In genomic region chr10:127312356-127312676, GRCm38 (mm10) we compare ENCODE assay signal across 8 mouse cellular contexts. TPM values are rescaled to one million over a fixed set of nuclear protein-coding genes. Genes with fewer than 3 reads are reported as not detected.
DNase-seq lines count a peak whose midpoint lies in the region; ATAC-seq and TF ChIP-seq lines count a peak whose summit lies in the region.

No protein-coding gene starts in this region.

- H3K9ac ChIP-seq in heart, embryonic 11.5 days (ENCODE audit: low read depth, low read length), result peak overlapping the region; percentile 69; the same call in 1 of the 2 replicates
- peak overlapping the region; percentile 82; the same call in 1 of the 2 replicates for H3K9ac ChIP-seq in kidney, embryonic 15.5 days

- H3K27me3 ChIP-seq in heart, embryonic 11.5 days (ENCODE audit: control insufficient read depth, insufficient read depth, low read length), result no peaks in the 10 kb centered on the region
- no peaks in the 10 kb centered on the region for H3K27me3 ChIP-seq in kidney, embryonic 15.5 days

- no peak for TF ChIP-seq POLR2A in brain, embryonic 14.5 days (IDR thresholded peaks at IDR 0.05; ENCODE audit: borderline replicate concordance, extremely low read depth, insufficient read depth, insufficient read length, poor library complexity, severe bottlenecking)

- H3K36me3 ChIP-seq in heart, embryonic 11.5 days (ENCODE audit: control insufficient read depth, insufficient read depth, low read length), result peaks cover 15% of the 10 kb centered on the region
- peaks cover 26% of the 10 kb centered on the region for H3K36me3 ChIP-seq in kidney, embryonic 15.5 days

- H3K27ac ChIP-seq in heart, embryonic 11.5 days (ENCODE audit: low read depth, low read length), result peak overlapping the region; percentile 43; the same call in 1 of the 2 replicates
- H3K27ac ChIP-seq in kidney, embryonic 15.5 days, result peak overlapping the region; percentile 69

- TF ChIP-seq CTCF in brain, embryonic 14.5 days (IDR thresholded peaks at IDR 0.05; ENCODE audit: borderline replicate concordance, extremely low read depth, insufficient read depth, insufficient read length), result peak; percentile 89

- WGBS in heart, embryonic 11.5 days (ENCODE audit: insufficient replicate concordance), result under 1% methylated on average over 4 of the region's 4 CpGs
- 2% methylated on average over 4 of the region's 4 CpGs for WGBS in kidney, embryonic 15.5 days

- H3K4me1 ChIP-seq in heart, embryonic 11.5 days (ENCODE audit: control insufficient read depth, insufficient read depth, low read length), result peaks cover 6% of the 10 kb centered on the region
- peaks cover 18% of the 10 kb centered on the region for H3K4me1 ChIP-seq in kidney, embryonic 15.5 days

- H3K4me3 ChIP-seq in heart, embryonic 11.5 days (ENCODE audit: low read depth, low read length), result peak overlapping the region; percentile 94
- peak overlapping the region; percentile 81 for H3K4me3 ChIP-seq in kidney, embryonic 15.5 days (replicated peaks)

- peak; percentile 90 for DNase-seq in CD4-positive, CD25-positive, alpha-beta regulatory T cell, adult 2 months (ENCODE audit: low read depth, low spot score)
- DNase-seq in brain, embryonic 14.5 days (ENCODE audit: low read depth), result peak; percentile 93
- DNase-seq in liver, result peak; percentile 85
- DNase-seq in monocyte, adult 2 months (ENCODE audit: low read depth in 1 of 2, low spot score in 2 of 2), result peak; percentile 47 to 56
- DNase-seq in spleen, postnatal 14 days (ENCODE audit: low spot score in 2 of 2), result peak; percentile 70 to 85

- ATAC-seq in erythroblast, adult 5-6 weeks (replicated peaks; ENCODE audit: low FRiP score, poor library complexity, severe bottlenecking), result peak; percentile 74
- peak; percentile 24; the same call in 1 of the 2 replicates for ATAC-seq in heart, embryonic 11.5 days (replicated peaks; ENCODE audit: insufficient number of reproducible peaks, low FRiP score, low TSS enrichment)
- peak; percentile 30 for ATAC-seq in kidney, embryonic 15.5 days (replicated peaks; ENCODE audit: low FRiP score)

- no peaks in the 10 kb centered on the region for H3K9me3 ChIP-seq in heart, embryonic 11.5 days (replicated peaks; ENCODE audit: control insufficient read depth, low read length)
- H3K9me3 ChIP-seq in kidney, embryonic 15.5 days (replicated peaks), result no peaks in the 10 kb centered on the region

- peak overlapping the region; percentile 79 for H3K4me2 ChIP-seq in heart, embryonic 11.5 days
- peak overlapping the region; percentile 67 for H3K4me2 ChIP-seq in kidney, embryonic 15.5 days

RNA-seq across cellular contexts. Expression of gene Mars, which starts 0.7 kb away (rescaled TPM):
- 88.2 and 102 TPM in 2 replicates for polyA plus RNA-seq in brain, embryonic 14.5 days (2012; rRNA removed)
- total RNA-seq in erythroblast, adult 5-6 weeks (2015; ENCODE audit: low replicate concordance), result 35.1 and 38.8 TPM in 2 replicates
- total RNA-seq in erythroblast, adult 5-6 weeks (2017; ENCODE audit: low replicate concordance), result 43.5 and 45.6 TPM in 2 replicates
- 104 and 105 TPM in 2 replicates for polyA plus RNA-seq in heart, embryonic 11.5 days (2014; fragmentation: Nextera tagmentation; extraction: Ambion mirVana)
- 120 and 127 TPM in 2 replicates for polyA plus RNA-seq in kidney, embryonic 15.5 days (2015; fragmentation: Nextera tagmentation; extraction: Ambion mirVana)

RNA-seq across cellular contexts. Expression of gene Arhgap9, which starts 9.4 kb away (rescaled TPM):
- 0.49 and 0.71 TPM in 2 replicates for polyA plus RNA-seq in brain, embryonic 14.5 days (2012; rRNA removed)
- total RNA-seq in erythroblast, adult 5-6 weeks (2015; ENCODE audit: low replicate concordance), result 19.9 and 21.1 TPM in 2 replicates
- total RNA-seq in erythroblast, adult 5-6 weeks (2017; ENCODE audit: low replicate concordance), result 14.6 and 18.7 TPM in 2 replicates
- 1.7 TPM in 2 replicates for polyA plus RNA-seq in heart, embryonic 11.5 days (2014; fragmentation: Nextera tagmentation; extraction: Ambion mirVana)
- 3.1 and 3.3 TPM in 2 replicates for polyA plus RNA-seq in kidney, embryonic 15.5 days (2015; fragmentation: Nextera tagmentation; extraction: Ambion mirVana)

RNA-seq across cellular contexts. Expression of gene Mbd6, which starts 23.5 kb away (rescaled TPM):
- 39.2 and 67.3 TPM in 2 replicates for polyA plus RNA-seq in brain, embryonic 14.5 days (2012; rRNA removed)
- 22.4 and 33.0 TPM in 2 replicates for total RNA-seq in erythroblast, adult 5-6 weeks (2015; ENCODE audit: low replicate concordance)
- total RNA-seq in erythroblast, adult 5-6 weeks (2017; ENCODE audit: low replicate concordance), result 6.1 and 7.1 TPM in 2 replicates
- polyA plus RNA-seq in heart, embryonic 11.5 days (2014; fragmentation: Nextera tagmentation; extraction: Ambion mirVana), result 13.6 and 15.1 TPM in 2 replicates
- polyA plus RNA-seq in kidney, embryonic 15.5 days (2015; fragmentation: Nextera tagmentation; extraction: Ambion mirVana), result 15.9 and 16.1 TPM in 2 replicates

RNA-seq across cellular contexts. Expression of gene Gli1, which starts 29.5 kb away (rescaled TPM):
- polyA plus RNA-seq in brain, embryonic 14.5 days (2012; rRNA removed), result 7.4 and 11.3 TPM in 2 replicates
- total RNA-seq in erythroblast, adult 5-6 weeks (2015; ENCODE audit: low replicate concordance), result not detected in 2 replicates
- total RNA-seq in erythroblast, adult 5-6 weeks (2017; ENCODE audit: low replicate concordance), result not detected in 2 replicates
- 0.65 and 1.2 TPM in 2 replicates for polyA plus RNA-seq in heart, embryonic 11.5 days (2014; fragmentation: Nextera tagmentation; extraction: Ambion mirVana)
- 6.3 and 8.2 TPM in 2 replicates for polyA plus RNA-seq in kidney, embryonic 15.5 days (2015; fragmentation: Nextera tagmentation; extraction: Ambion mirVana)

RNA-seq across cellular contexts. Expression of gene Inhbe, which starts 41.9 kb away (rescaled TPM):
- polyA plus RNA-seq in brain, embryonic 14.5 days (2012; rRNA removed), result not detected in 2 replicates
- total RNA-seq in erythroblast, adult 5-6 weeks (2015; ENCODE audit: low replicate concordance), result not detected in 2 replicates
- total RNA-seq in erythroblast, adult 5-6 weeks (2017; ENCODE audit: low replicate concordance), result not detected in 2 replicates
- polyA plus RNA-seq in heart, embryonic 11.5 days (2014; fragmentation: Nextera tagmentation; extraction: Ambion mirVana), result 0.06 TPM in 1 of 2 replicates, not detected in the other
- not detected in 2 replicates for polyA plus RNA-seq in kidney, embryonic 15.5 days (2015; fragmentation: Nextera tagmentation; extraction: Ambion mirVana)

Comparison
In these comparisons a context has a peak if more than half of its experiments do, and no peak if none do; other contexts are left out.
1. Peak in every context shown above with its lines: DNase-seq, ATAC-seq, H3K4me3 ChIP-seq and H3K27ac ChIP-seq.
2. ATAC-seq: peak in every context shown above with its lines; median percentile 74 in erythroblast, adult 5-6 weeks; 30 in kidney, embryonic 15.5 days; 24 in heart, embryonic 11.5 days.